Mouse (Mus musculus): Measurements from ENCODE around the gene Xpo4. TPM values are rescaled to one million over a fixed set of nuclear protein-coding genes. Genes with fewer than 3 reads are reported as not detected.
"Not testable (repeated sequence)": the region's sequence is repeated elsewhere in the genome, so short reads cannot be mapped to it uniquely, and the experiment has no call there.

Gene Xpo4
- total RNA-seq, 2 experiments from 2014 or later, result 14.4 to 15.0 TPM

GRCm38 (mm10) chr14:57664311-57664821 lies 864 bp downstream of the Xpo4 start:
- DNase-seq (ENCODE audit: low spot score in 2 of 2), result no peak
- no peak for TF ChIP-seq CTCF (conservative IDR thresholded peaks at IDR 0.05)
- Histone ChIP-seq H3K27ac (peak overlapping the region; percentile 97), H3K4me3 (peak overlapping the region; percentile 90)

GRCm38 (mm10) chr14:57663630-57664029 lies 1.6 kb downstream of the Xpo4 start:
- Histone ChIP-seq H3K27ac (no peak overlapping the region), H3K4me3 (peak overlapping the region; percentile 90)
- TF ChIP-seq CTCF (conservative IDR thresholded peaks at IDR 0.05), result no peak
- no peak for DNase-seq (ENCODE audit: low spot score in 2 of 2)

- no peak for DNase-seq (ENCODE audit: low spot score in 2 of 2)
- Histone ChIP-seq H3K27ac (no peak overlapping the region), H3K4me3 (no peak overlapping the region)
- peak; percentile 58 for TF ChIP-seq CTCF (conservative IDR thresholded peaks at IDR 0.05)
Observed at GRCm38 (mm10) chr14:57658301-57658700, 6.9 kb downstream of the Xpo4 start.

- TF ChIP-seq CTCF (conservative IDR thresholded peaks at IDR 0.05), result no peak
- DNase-seq (ENCODE audit: low spot score in 2 of 2), result no peak
- Histone ChIP-seq H3K27ac (no peak overlapping the region), H3K4me3 (no peak overlapping the region)
Observed at GRCm38 (mm10) chr14:57657500-57657899, 7.7 kb downstream of the Xpo4 start.

- not testable (repeated sequence) for H3K4me3 ChIP-seq; H3K27ac ChIP-seq; DNase-seq (ENCODE audit: low spot score in 2 of 2)
Observed at GRCm38 (mm10) chr14:57656519-57656918, 8.7 kb downstream of the Xpo4 start.

- no peak for DNase-seq (ENCODE audit: low spot score in 2 of 2)
- peak; percentile 61 for TF ChIP-seq CTCF (conservative IDR thresholded peaks at IDR 0.05)
- Histone ChIP-seq H3K27ac (no peak overlapping the region), H3K4me3 (no peak overlapping the region)
Observed at GRCm38 (mm10) chr14:57649501-57649900, 15.7 kb downstream of the Xpo4 start.

DNA sequence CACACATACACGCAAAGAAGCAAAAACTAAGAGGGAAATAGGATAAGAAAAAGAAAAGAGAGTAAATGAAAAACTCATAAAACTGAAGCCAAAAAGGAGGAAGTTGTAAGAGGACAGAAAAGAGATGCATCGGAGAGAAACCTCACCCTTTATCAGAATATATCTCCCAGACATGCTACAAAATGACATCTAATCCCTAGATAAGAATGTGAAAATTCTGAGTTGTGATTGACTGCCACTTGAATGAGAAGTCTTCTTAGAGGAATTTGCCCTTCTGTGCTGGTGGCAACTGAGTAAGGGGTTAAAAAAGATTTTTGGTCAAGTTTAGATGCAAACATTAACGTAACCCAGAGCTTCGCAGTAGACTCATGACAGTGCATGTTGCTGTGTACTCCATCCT lies 19.1 kb downstream of the Xpo4 start:
- H3K27ac ChIP-seq, result no peak overlapping the region
- DNase-seq (ENCODE audit: low spot score in 2 of 2), result no peak
- H3K4me3 ChIP-seq, result no peak overlapping the region
- TF ChIP-seq CTCF (conservative IDR thresholded peaks at IDR 0.05), result no peak

DNA sequence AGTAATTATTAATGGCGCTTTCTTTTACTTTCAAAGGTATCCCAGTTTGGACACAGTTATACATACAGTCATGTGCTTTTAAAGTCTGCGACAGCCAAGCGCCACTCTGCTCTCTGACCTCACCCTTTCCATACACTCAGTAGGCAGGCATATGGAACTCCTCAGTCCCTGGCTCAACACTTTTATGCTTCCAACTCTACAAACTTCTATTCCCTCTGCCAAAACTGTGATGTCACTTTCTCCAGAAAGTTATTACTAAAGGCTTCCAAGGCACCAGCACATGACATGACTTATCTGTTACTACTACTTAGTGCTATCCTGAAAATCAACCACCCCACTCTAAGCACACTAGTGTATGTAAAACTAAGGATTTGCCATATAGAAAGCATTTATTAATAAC lies 26.1 kb downstream of the Xpo4 start:
- TF ChIP-seq CTCF (conservative IDR thresholded peaks at IDR 0.05), result no peak
- no peak for DNase-seq (ENCODE audit: low spot score in 2 of 2)
- Histone ChIP-seq H3K4me3 (no peak overlapping the region), H3K27ac (no peak overlapping the region)

- Histone ChIP-seq H3K4me3 (no peak overlapping the region), H3K27ac (no peak overlapping the region)
- TF ChIP-seq CTCF (conservative IDR thresholded peaks at IDR 0.05), result no peak
- no peak for DNase-seq (ENCODE audit: low spot score in 2 of 2)
Observed at GRCm38 (mm10) chr14:57634141-57634540, 31.1 kb downstream of the Xpo4 start.

DNA sequence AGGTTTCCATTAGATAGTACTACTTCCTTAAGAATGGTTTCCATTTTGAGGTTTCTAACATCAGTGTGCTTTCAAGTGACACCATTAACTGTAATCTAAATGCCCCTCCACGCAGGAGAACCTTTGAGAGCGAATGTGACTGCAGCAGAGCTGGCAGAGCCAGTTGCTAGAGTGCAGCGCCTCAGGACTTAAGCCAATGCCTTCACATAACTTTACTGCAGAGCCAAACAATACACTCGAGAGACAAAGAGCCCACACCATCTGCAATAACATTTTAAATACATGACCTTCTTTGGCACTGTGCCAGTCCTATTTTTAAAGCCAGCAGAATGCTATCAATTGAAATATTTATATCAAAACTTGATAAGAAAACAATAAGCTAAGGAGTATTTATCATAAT lies 35.6 kb downstream of the Xpo4 start:
- H3K27ac ChIP-seq, result no peak overlapping the region
- no peak for DNase-seq (ENCODE audit: low spot score in 2 of 2)
- no peak overlapping the region for H3K4me3 ChIP-seq
- TF ChIP-seq CTCF (conservative IDR thresholded peaks at IDR 0.05), result no peak

DNA sequence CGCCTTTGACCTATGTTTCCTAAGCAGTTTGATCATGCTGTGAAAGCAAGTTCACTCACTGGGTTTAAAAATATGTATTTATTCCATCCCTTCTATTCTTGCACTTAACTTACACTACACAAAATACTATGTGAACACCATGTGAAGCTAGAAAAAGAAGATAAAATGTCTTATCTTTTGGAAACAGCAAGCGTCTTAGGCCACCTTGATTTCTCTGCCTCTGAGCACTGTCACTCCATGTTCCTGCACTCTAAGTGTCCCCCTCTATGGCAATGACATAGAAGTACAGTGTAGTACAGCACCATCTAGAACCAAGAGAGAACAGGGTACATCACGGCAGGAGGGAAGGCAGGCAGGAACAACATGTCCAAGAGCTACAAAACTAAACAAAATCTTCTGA lies 42.3 kb downstream of the Xpo4 start:
- Histone ChIP-seq H3K4me3 (no peak overlapping the region), H3K27ac (no peak overlapping the region)
- no peak for DNase-seq (ENCODE audit: low spot score in 2 of 2)
- no peak for TF ChIP-seq CTCF (conservative IDR thresholded peaks at IDR 0.05)

DNA sequence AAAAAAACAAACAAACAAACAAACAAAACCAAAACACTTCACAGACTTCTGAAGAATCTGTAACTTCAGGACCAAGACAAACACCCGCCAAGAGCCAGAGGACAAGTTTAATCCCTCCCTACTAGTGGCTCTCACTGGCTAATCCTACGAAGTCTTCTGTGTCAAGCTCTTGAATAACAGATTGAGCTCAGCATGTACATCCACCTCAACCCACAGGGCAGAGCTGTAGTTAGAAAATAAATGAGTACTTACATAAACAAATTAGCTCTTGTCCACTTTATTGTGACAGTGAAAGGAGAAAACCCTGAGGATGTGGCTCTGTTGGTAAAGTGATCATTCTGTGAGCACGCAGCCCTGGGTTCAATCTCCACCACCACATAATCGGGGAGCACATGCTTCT lies 43.5 kb downstream of the Xpo4 start:
- Histone ChIP-seq H3K27ac (no peak overlapping the region), H3K4me3 (no peak overlapping the region)
- no peak for TF ChIP-seq CTCF (conservative IDR thresholded peaks at IDR 0.05)
- DNase-seq (ENCODE audit: low spot score in 2 of 2), result no peak

- TF ChIP-seq CTCF (conservative IDR thresholded peaks at IDR 0.05), result no peak
- DNase-seq (ENCODE audit: low spot score in 2 of 2), result no peak
- Histone ChIP-seq H3K27ac (no peak overlapping the region), H3K4me3 (no peak overlapping the region)
Observed at GRCm38 (mm10) chr14:57620598-57621236, 44.5 kb downstream of the Xpo4 start.

DNA sequence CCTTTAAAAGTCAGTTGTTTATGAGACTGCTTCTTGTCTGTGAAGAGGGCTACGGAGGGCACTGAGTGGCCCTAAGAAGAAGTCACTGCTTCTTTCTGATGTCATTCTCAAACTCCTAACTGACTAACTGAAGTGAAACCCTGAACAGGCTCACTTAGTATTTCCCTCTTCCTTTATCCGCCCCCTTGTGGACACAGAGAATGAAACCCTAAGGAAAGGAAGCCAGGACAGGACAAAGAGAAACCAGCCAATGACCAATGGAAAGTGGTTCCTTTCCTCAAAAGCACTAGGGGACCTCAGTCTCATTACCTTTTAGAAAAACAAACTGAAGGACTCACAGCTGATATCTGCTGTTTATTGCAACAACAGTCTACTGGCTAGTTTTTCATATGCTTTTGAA lies 45.7 kb downstream of the Xpo4 start:
- DNase-seq (ENCODE audit: low spot score in 2 of 2), result peak; percentile 27 to 34
- peak; percentile 80 for TF ChIP-seq CTCF (conservative IDR thresholded peaks at IDR 0.05)
- Histone ChIP-seq H3K4me3 (no peak overlapping the region), H3K27ac (no peak overlapping the region)

Measured in layer of hippocampus, adult 2 months (tissue).